Mouse (Mus musculus) midbrain, postnatal 0 days (tissue): ENCODE data around the gene Igf2r. TPM values are rescaled to one million over a fixed set of nuclear protein-coding genes. Genes with fewer than 3 reads are reported as not detected.

ENCODE experiments used
- ATAC-seq: fragments of 200-750 bp; cut with Nextera tagmentation; 2 replicates; pipeline ENCODE4 v1.8.0; 2017; ENCODE audit warnings: moderate number of reproducible peaks, mild to moderate bottlenecking, moderate TSS enrichment, moderate library complexity; ENCODE audit not compliant: low FRiP score
- DNase-seq: peaks from one replicate; pipeline ENCODE4 v3.0.0-alpha.2; 2015; ENCODE audit warnings: low spot score
- H3K27ac ChIP-seq: fragments of 300-500 bp; sonication (generic); 2 replicates; pipeline ENCODE4 v1.5.1; 2014; ENCODE audit warnings: low read depth, mild to moderate bottlenecking, low read length, mixed read lengths
- H3K27me3 ChIP-seq: fragments of 300-500 bp; sonication (generic); 2 replicates; pipeline ENCODE4 v1.6.1; 2014; ENCODE audit warnings: low read length, control low read depth, mixed read lengths; ENCODE audit not compliant: insufficient read depth
- H3K36me3 ChIP-seq: fragments of 300-500 bp; sonication (generic); 2 replicates; pipeline ENCODE4 v1.6.1; 2014; ENCODE audit warnings: low read length, control low read depth, mixed read lengths; ENCODE audit not compliant: insufficient read depth
- H3K4me1 ChIP-seq: fragments of 300-500 bp; sonication (generic); 2 replicates; pipeline ENCODE4 v1.6.1; 2014; ENCODE audit warnings: mild to moderate bottlenecking, control low read depth, antibody characterized with exemption, low read length, mixed read lengths; ENCODE audit not compliant: insufficient read depth
- H3K4me2 ChIP-seq: fragments of 300-500 bp; sonication (generic); 2 replicates; pipeline ENCODE4 v1.6.1; 2014; ENCODE audit warnings: low read depth, mild to moderate bottlenecking, low read length, mixed read lengths; ENCODE audit not compliant: poor library complexity, severe bottlenecking
- H3K4me3 ChIP-seq: fragments of 300-500 bp; sonication (generic); 2 replicates; pipeline ENCODE4 v1.5.1; 2014; ENCODE audit warnings: low read depth, mild to moderate bottlenecking, low read length, moderate library complexity
- H3K9ac ChIP-seq: fragments of 300-500 bp; sonication (generic); replicated peaks from 2 replicates; pipeline ENCODE4 v1.6.1; 2014; ENCODE audit warnings: mild to moderate bottlenecking, low read length, moderate library complexity, mixed read lengths; ENCODE audit not compliant: poor library complexity, severe bottlenecking
- H3K9me3 ChIP-seq: fragments of 300-500 bp; sonication (generic); 2 replicates; pipeline ENCODE4 v1.6.1; 2016; ENCODE audit warnings: low read length, control low read depth
- CTCF ChIP-seq: IDR thresholded peaks from 2 replicates; pipeline ENCODE4 v1.5.1; 2016; ENCODE audit warnings: antibody characterized with exemption, mild to moderate bottlenecking
- WGBS: fragments of 180-500 bp; shearing (Covaris S2); extraction: QIAGEN DNeasy Blood & Tissue Kit; methylation state at CpG from one replicate; pipeline ENCODE4 v1.1.7; 2014; 5-methylcytosine and 5-hydroxymethylcytosine counted together
- polyA plus RNA-seq: library from polyadenylated mRNA; unstranded; fragments of >200 nt; fragmentation: Nextera tagmentation; extraction: Ambion mirVana; gene quantifications from 2 replicates; pipeline ENCODE4 v1.2.1, GENCODE M21; 2015
- total RNA-seq: library from RNA; depleted of rRNA; stranded (reverse); fragments of >200 nt; gene quantifications from 2 replicates; pipeline ENCODE4 v1.2.3, GENCODE M21; 2014; rRNA removed

Igf2r gene
- total and polyA plus RNA-seq, 2 experiments from 2014 or later = 5.4 to 31.7 TPM

- DNase-seq (no peak), ATAC-seq (no peak)
- 74% methylated on average over 4 of the region's 4 CpGs for WGBS
- no peaks in the 10 kb centered on the region for H3K36me3 ChIP-seq
- TF ChIP-seq CTCF = no peak
- H3K27ac ChIP-seq = no peak overlapping the region
- H3K27me3 ChIP-seq = no peaks in the 10 kb centered on the region
- no peak overlapping the region for H3K9ac ChIP-seq
- H3K4me2 ChIP-seq = no peak overlapping the region
- H3K4me3 ChIP-seq = no peak overlapping the region
- no peaks in the 10 kb centered on the region for H3K9me3 ChIP-seq
- no peaks in the 10 kb centered on the region for H3K4me1 ChIP-seq
Observed at GRCm38 (mm10) chr17:12641087-12641486, 128.4 kb downstream of the Igf2r start.

- Histone ChIP-seq H3K9ac (no peak overlapping the region), H3K4me3 (no peak overlapping the region), H3K36me3 (no peaks in the 10 kb centered on the region), H3K9me3 (no peaks in the 10 kb centered on the region), H3K4me1 (no peaks in the 10 kb centered on the region), H3K4me2 (no peak overlapping the region), H3K27me3 (no peaks in the 10 kb centered on the region), H3K27ac (no peak overlapping the region)
- ATAC-seq = no peak
- 89% methylated on average over 3 of the region's 3 CpGs for WGBS
- peak; percentile 13; the same call in 1 of the 2 replicates for TF ChIP-seq CTCF
- no peak for DNase-seq
Observed at GRCm38 (mm10) chr17:12639585-12639984, 129.9 kb downstream of the Igf2r start.

- Histone ChIP-seq H3K27ac (no peak overlapping the region), H3K9ac (no peak overlapping the region), H3K4me3 (no peak overlapping the region), H3K27me3 (no peaks in the 10 kb centered on the region), H3K4me2 (no peak overlapping the region), H3K36me3 (no peaks in the 10 kb centered on the region), H3K4me1 (peaks cover 4% of the 10 kb centered on the region; the same call in 1 of the 2 replicates), H3K9me3 (no peaks in the 10 kb centered on the region)
- WGBS = 73% methylated on average over 4 of the region's 4 CpGs
- no peak for DNase-seq
- TF ChIP-seq CTCF = no peak
- no peak for ATAC-seq
Observed at GRCm38 (mm10) chr17:12634814-12635213, 134.7 kb downstream of the Igf2r start.

Other genes with a start within 250 kb of the Igf2r start
- gene Slc22a2, start 185.5 kb downstream of the Igf2r start, total RNA-seq = 0.44 and 0.66 TPM in 2 replicates
- gene Slc22a2, start 185.5 kb downstream of the Igf2r start, polyA plus RNA-seq = 0.72 and 0.83 TPM in 2 replicates
- gene Slc22a1, start 93.8 kb downstream of the Igf2r start, total RNA-seq = not detected in 2 replicates
- not detected in 2 replicates for gene Slc22a1, start 93.8 kb downstream of the Igf2r start, polyA plus RNA-seq
- not detected in 2 replicates for gene Mas1, start 98.5 kb upstream of the Igf2r start, total RNA-seq
- 0.27 TPM in 1 of 2 replicates, not detected in the other for gene Mas1, start 98.5 kb upstream of the Igf2r start, polyA plus RNA-seq
- not detected in 2 replicates for gene Mrgprh, start 106.4 kb upstream of the Igf2r start, total RNA-seq
- gene Mrgprh, start 106.4 kb upstream of the Igf2r start, polyA plus RNA-seq = not detected in 2 replicates
- 0.88 and 1.8 TPM in 2 replicates for gene Pnldc1, start 140.6 kb upstream of the Igf2r start, total RNA-seq
- gene Pnldc1, start 140.6 kb upstream of the Igf2r start, polyA plus RNA-seq = 1.1 and 1.3 TPM in 2 replicates
- 330 and 377 TPM in 2 replicates for gene Tcp1, start 146.0 kb upstream of the Igf2r start, total RNA-seq
- 330 and 375 TPM in 2 replicates for gene Tcp1, start 146.0 kb upstream of the Igf2r start, polyA plus RNA-seq
- 34.0 TPM in 2 replicates for gene Mrpl18, start 146.7 kb upstream of the Igf2r start, total RNA-seq
- gene Mrpl18, start 146.7 kb upstream of the Igf2r start, polyA plus RNA-seq = 111 and 118 TPM in 2 replicates
- 0.52 and 0.82 TPM in 2 replicates for gene Acat3, start 170.9 kb upstream of the Igf2r start, total RNA-seq
- gene Acat3, start 170.9 kb upstream of the Igf2r start, polyA plus RNA-seq = 1.5 and 2.0 TPM in 2 replicates
- 181 and 194 TPM in 2 replicates for gene Acat2, start 191.1 kb upstream of the Igf2r start, total RNA-seq
- 247 and 254 TPM in 2 replicates for gene Acat2, start 191.1 kb upstream of the Igf2r start, polyA plus RNA-seq
- gene Wtap, start 224.5 kb upstream of the Igf2r start, total RNA-seq = 82.7 and 88.8 TPM in 2 replicates
- gene Wtap, start 224.5 kb upstream of the Igf2r start, polyA plus RNA-seq = 134 and 147 TPM in 2 replicates
- gene Sod2, start 237.2 kb upstream of the Igf2r start, total RNA-seq = 160 and 177 TPM in 2 replicates
- gene Sod2, start 237.2 kb upstream of the Igf2r start, polyA plus RNA-seq = 121 and 128 TPM in 2 replicates